Comparison of ENCODE assay signal across 8 mouse cellular contexts in the genomic region with DNA sequence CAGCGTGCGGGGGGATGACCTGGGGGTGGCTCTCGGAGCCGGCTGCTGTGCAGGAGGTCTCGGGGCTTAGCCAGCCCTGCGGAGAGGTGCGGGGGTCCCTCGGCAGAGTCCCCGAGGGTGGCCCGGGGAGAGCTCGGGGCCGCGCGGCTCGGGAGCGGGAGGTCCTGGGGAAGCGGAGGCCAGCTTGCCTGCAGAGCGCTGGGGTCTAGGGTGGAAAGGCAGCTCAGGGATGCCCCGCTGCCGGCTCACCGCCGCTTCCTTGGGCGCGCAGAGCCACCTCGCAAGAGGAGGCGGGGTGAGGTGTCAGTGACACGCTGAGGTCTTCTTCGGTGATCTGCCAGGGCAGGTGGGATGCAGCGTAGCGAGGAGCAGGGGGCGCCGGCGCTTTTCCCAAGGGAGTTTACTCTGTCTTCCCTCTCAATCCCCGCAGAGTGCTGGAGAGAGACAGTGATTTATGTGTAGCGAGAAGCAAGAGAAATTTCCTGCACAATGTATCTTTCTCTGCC. TPM values are rescaled to one million over a fixed set of nuclear protein-coding genes. Genes with fewer than 3 reads are reported as not detected.
DNase-seq lines count a peak whose midpoint lies in the region; ATAC-seq and TF ChIP-seq lines count a peak whose summit lies in the region.

No protein-coding gene starts in this region.

- H3K4me1 ChIP-seq in embryonic facial prominence, embryonic 14.5 days (ENCODE audit: control insufficient read depth, insufficient read depth, low read length), result peaks cover 18% of the 10 kb centered on the region
- H3K4me1 ChIP-seq in hindbrain, postnatal 0 days (ENCODE audit: insufficient read depth, low read length), result no peaks in the 10 kb centered on the region; the same call in 1 of the 2 replicates
- H3K4me1 ChIP-seq in liver, embryonic 11.5 days (replicated peaks; ENCODE audit: control insufficient read depth, insufficient read depth, low read length), result peaks cover 7% of the 10 kb centered on the region; the same call in 1 of the 2 replicates
- H3K4me1 ChIP-seq in neural tube, embryonic 14.5 days (ENCODE audit: control insufficient read depth, insufficient read depth, low read length), result peaks cover 15% of the 10 kb centered on the region

- H3K9me3 ChIP-seq in embryonic facial prominence, embryonic 14.5 days (ENCODE audit: control insufficient read depth, low read length), result no peaks in the 10 kb centered on the region
- H3K9me3 ChIP-seq in hindbrain, postnatal 0 days (ENCODE audit: low read length), result no peaks in the 10 kb centered on the region
- no peaks in the 10 kb centered on the region for H3K9me3 ChIP-seq in liver, embryonic 11.5 days (ENCODE audit: control insufficient read depth, low read length)
- H3K9me3 ChIP-seq in neural tube, embryonic 14.5 days (ENCODE audit: control insufficient read depth, low read length), result no peaks in the 10 kb centered on the region

- peak; percentile 13 to 47 for DNase-seq in left cerebral cortex, adult 18-20 months (ENCODE audit: low spot score in 2 of 2)
- no peak for DNase-seq in left cerebral cortex, adult 11 months (ENCODE audit: low spot score)
- peak; percentile 73 for DNase-seq in R1 (ENCODE audit: low read depth, low spot score)
- peak; percentile 79 for DNase-seq in embryonic facial prominence, embryonic 14.5 days (ENCODE audit: low spot score)
- DNase-seq in hindbrain, postnatal 0 days (ENCODE audit: low spot score), result peak; percentile 65
- DNase-seq in liver, embryonic 11.5 days (ENCODE audit: low spot score), result no peak
- DNase-seq in Muller cell, postnatal 12 days (ENCODE audit: inconsistent ontology term), result no peak

- peak; percentile 43 for ATAC-seq in embryonic facial prominence, embryonic 14.5 days (ENCODE audit: low read depth)
- ATAC-seq in hindbrain, postnatal 0 days, result no peak
- no peak; the same call in 1 of the 2 replicates for ATAC-seq in liver, embryonic 11.5 days (replicated peaks; ENCODE audit: low FRiP score)
- ATAC-seq in neural tube, embryonic 14.5 days (ENCODE audit: low read depth), result peak; percentile 81

- H3K9ac ChIP-seq in embryonic facial prominence, embryonic 14.5 days (ENCODE audit: low read depth, low read length), result peak overlapping the region; percentile 92
- H3K9ac ChIP-seq in hindbrain, postnatal 0 days (replicated peaks; ENCODE audit: low read length), result peak overlapping the region; percentile 84
- peak overlapping the region; percentile 80 for H3K9ac ChIP-seq in liver, embryonic 11.5 days (ENCODE audit: low read depth, low read length)
- H3K9ac ChIP-seq in neural tube, embryonic 14.5 days (replicated peaks; ENCODE audit: low read depth, low read length), result peak overlapping the region; percentile 94

- H3K4me3 ChIP-seq in embryonic facial prominence, embryonic 14.5 days (ENCODE audit: low read depth, low read length), result peak overlapping the region; percentile 83
- peak overlapping the region; percentile 81 for H3K4me3 ChIP-seq in hindbrain, postnatal 0 days (ENCODE audit: low read length)
- peak overlapping the region; percentile 85 for H3K4me3 ChIP-seq in liver, embryonic 11.5 days (ENCODE audit: low read depth, low read length)
- H3K4me3 ChIP-seq in neural tube, embryonic 14.5 days (ENCODE audit: low read depth, low read length), result peak overlapping the region; percentile 97

- H3K4me2 ChIP-seq in embryonic facial prominence, embryonic 14.5 days (ENCODE audit: low read depth, low read length), result peak overlapping the region; percentile 76
- H3K4me2 ChIP-seq in hindbrain, postnatal 0 days (ENCODE audit: low read depth, low read length), result peak overlapping the region; percentile 71
- peak overlapping the region; percentile 96 for H3K4me2 ChIP-seq in liver, embryonic 11.5 days
- H3K4me2 ChIP-seq in neural tube, embryonic 14.5 days (ENCODE audit: low read depth, low read length), result peak overlapping the region; percentile 59

- H3K36me3 ChIP-seq in embryonic facial prominence, embryonic 14.5 days (ENCODE audit: control insufficient read depth, insufficient read depth, low read length), result no peaks in the 10 kb centered on the region
- no peaks in the 10 kb centered on the region for H3K36me3 ChIP-seq in hindbrain, postnatal 0 days (ENCODE audit: insufficient read depth, low read length)
- H3K36me3 ChIP-seq in liver, embryonic 11.5 days (ENCODE audit: control insufficient read depth, insufficient read depth, low read length), result no peaks in the 10 kb centered on the region
- H3K36me3 ChIP-seq in neural tube, embryonic 14.5 days (ENCODE audit: control insufficient read depth, insufficient read depth, low read length), result no peaks in the 10 kb centered on the region

- H3K27ac ChIP-seq in embryonic facial prominence, embryonic 14.5 days (replicated peaks; ENCODE audit: low read depth, low read length), result peak overlapping the region; percentile 95
- H3K27ac ChIP-seq in hindbrain, postnatal 0 days, result peak overlapping the region; percentile 86
- peak overlapping the region; percentile 70 for H3K27ac ChIP-seq in liver, embryonic 11.5 days (ENCODE audit: low read depth, low read length)
- H3K27ac ChIP-seq in neural tube, embryonic 14.5 days (ENCODE audit: low read depth, low read length), result peak overlapping the region; percentile 96

- 1% methylated on average over 29 of the region's 35 CpGs for WGBS in embryonic facial prominence, embryonic 14.5 days
- 0% methylated on average over 35 of the region's 35 CpGs for WGBS in hindbrain, postnatal 0 days
- WGBS in liver, embryonic 11.5 days, result under 1% methylated on average over 35 of the region's 35 CpGs
- WGBS in neural tube, embryonic 14.5 days, result under 1% methylated on average over 34 of the region's 35 CpGs

- no peaks in the 10 kb centered on the region for H3K27me3 ChIP-seq in embryonic facial prominence, embryonic 14.5 days (replicated peaks; ENCODE audit: control insufficient read depth, insufficient read depth, low read length)
- H3K27me3 ChIP-seq in hindbrain, postnatal 0 days (ENCODE audit: insufficient read depth, low read length), result peaks cover 14% of the 10 kb centered on the region; the same call in 1 of the 2 replicates
- H3K27me3 ChIP-seq in liver, embryonic 11.5 days (replicated peaks; ENCODE audit: control insufficient read depth, insufficient read depth, low read length), result peaks cover 16% of the 10 kb centered on the region
- no peaks in the 10 kb centered on the region for H3K27me3 ChIP-seq in neural tube, embryonic 14.5 days (ENCODE audit: control insufficient read depth, insufficient read depth, low read length)

- TF ChIP-seq CTCF in hindbrain, postnatal 0 days (IDR thresholded peaks at IDR 0.05; ENCODE audit: low read depth), result no peak

RNA-seq across cellular contexts. Expression of a gene that starts 0.9 kb away (rescaled TPM):
- 1 to 10 TPM; 7.8 to 9.4 TPM for total RNA-seq in left cerebral cortex, adult 18-20 months (2021)
- 15.8 and 19.7 TPM in 2 replicates for polyA plus RNA-seq in embryonic facial prominence, embryonic 14.5 days (2014; fragmentation: Nextera tagmentation; extraction: Ambion mirVana)
- 10.6 and 11.1 TPM in 2 replicates for total RNA-seq in hindbrain, postnatal 0 days (2014; rRNA removed)
- 1.0 and 1.7 TPM in 2 replicates for polyA plus RNA-seq in hindbrain, postnatal 0 days (2015; fragmentation: Nextera tagmentation; extraction: Ambion mirVana)
- 0.91 and 1.5 TPM in 2 replicates for polyA plus RNA-seq in liver, embryonic 11.5 days (2014; fragmentation: Nextera tagmentation; extraction: Ambion mirVana)
- polyA plus RNA-seq in neural tube, embryonic 14.5 days (2014; fragmentation: Nextera tagmentation; extraction: Ambion mirVana), result 3.4 and 4.6 TPM in 2 replicates

Comparison
In these comparisons a context has a peak if more than half of its experiments do, and no peak if none do; other contexts are left out.
1. DNase-seq: peak in left cerebral cortex, adult 18-20 months (2 of 2), R1 (single experiment), embryonic facial prominence, embryonic 14.5 days (single experiment) and hindbrain, postnatal 0 days (single experiment); none in left cerebral cortex, adult 11 months (single experiment), liver, embryonic 11.5 days (single experiment) and Muller cell, postnatal 12 days (single experiment).
2. ATAC-seq: peak in embryonic facial prominence, embryonic 14.5 days (single experiment) and neural tube, embryonic 14.5 days (single experiment); none in hindbrain, postnatal 0 days (single experiment) and liver, embryonic 11.5 days (single experiment).
3. Peak in every context shown above with its lines, with median percentiles within 50 percentile points of each other: H3K27ac ChIP-seq, H3K4me2 ChIP-seq, H3K4me3 ChIP-seq and H3K9ac ChIP-seq.